Mouse (Mus musculus) brain, embryonic 14.5 days (tissue): ENCODE measurements around the gene S100a16.

ENCODE experiments used
- CTCF ChIP-seq: fragments of 200-500 bp; IDR thresholded peaks from 2 replicates; pipeline ENCODE4 v1.5.1; 2012; ENCODE audit warnings: inconsistent platforms, mild to moderate bottlenecking, moderate library complexity, borderline replicate concordance; ENCODE audit not compliant: insufficient read depth, insufficient read length; ENCODE audit errors: extremely low read depth
- POLR2A ChIP-seq: fragments of 200-500 bp; IDR thresholded peaks from 2 replicates; pipeline ENCODE4 v1.6.1; 2012; ENCODE audit warnings: mild to moderate bottlenecking, inconsistent platforms, borderline replicate concordance; ENCODE audit not compliant: poor library complexity, insufficient read depth, insufficient read length, severe bottlenecking; ENCODE audit errors: extremely low read depth

DNA sequence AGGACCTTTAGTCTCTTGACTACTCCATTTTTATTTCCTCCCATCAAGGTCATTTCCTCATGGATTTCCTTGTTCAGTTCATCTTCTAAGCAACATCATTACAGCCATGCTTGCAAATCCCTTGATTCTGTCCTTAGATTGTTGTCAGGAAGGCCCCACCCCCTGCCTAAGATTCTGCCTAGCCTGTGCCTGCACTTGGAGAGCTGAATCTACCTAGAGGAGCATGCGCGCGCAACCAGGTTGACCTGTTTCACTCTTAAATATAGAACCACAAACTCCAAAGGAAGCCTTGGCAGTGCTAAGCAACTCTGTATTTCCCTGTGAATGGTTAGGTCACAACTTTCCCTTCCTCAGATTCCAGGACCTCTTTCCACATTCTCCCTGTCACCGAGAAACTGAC lies 19.3 kb upstream of the S100a16 start:
- TF ChIP-seq CTCF (no peak), POLR2A (no peak)
